Mouse (Mus musculus): Measurements from ENCODE around the gene Dpy19l3. TPM values are rescaled to one million over a fixed set of nuclear protein-coding genes. Genes with fewer than 3 reads are reported as not detected.

Gene Dpy19l3
- 15.9 and 17.9 TPM in 2 replicates for polyA plus RNA-seq (2014; fragmentation: Nextera tagmentation; extraction: Ambion mirVana)

DNA sequence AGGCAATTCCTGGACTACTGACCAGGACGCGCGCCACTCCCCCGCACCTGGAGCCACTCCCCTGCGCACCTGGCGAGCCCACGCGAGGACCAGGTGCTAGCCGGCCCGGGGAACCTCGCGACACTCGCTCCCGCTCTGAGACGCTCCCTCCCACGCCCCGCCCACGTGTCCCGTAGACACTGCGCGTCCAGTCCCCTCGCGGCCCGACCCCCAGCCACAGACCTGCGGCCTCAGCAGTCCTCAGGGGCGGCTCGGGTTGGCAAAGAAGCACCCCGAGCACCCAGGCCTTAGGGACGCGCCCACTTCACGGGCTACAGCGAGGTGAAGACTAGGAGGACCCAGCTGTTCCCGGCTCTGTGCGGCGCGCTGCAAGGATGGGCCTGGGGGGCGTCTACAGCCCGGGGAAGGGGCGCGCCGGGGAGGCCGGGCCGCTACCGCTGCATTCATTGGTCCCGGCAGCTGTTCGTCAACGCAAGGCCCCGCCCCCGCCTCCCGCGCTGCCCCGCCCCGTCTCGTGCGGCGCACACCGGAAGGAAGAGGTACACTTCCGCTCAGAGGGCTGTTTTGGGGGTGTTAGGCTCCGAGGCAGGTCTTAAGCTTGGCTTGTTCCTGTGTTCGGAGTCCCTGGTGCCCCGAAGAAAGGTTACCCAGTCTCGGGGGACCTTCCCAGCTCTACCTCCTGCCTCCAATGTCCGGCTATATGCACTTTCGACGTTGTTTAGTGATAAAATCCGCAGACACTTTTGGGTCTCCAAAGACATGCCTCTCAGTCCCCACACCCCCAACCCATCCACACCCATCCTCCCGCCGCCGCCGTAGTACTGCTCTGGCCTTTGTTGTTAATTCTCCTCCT is at the start of gene Dpy19l3:
Dpy19l3 (minus strand) TSS at position 422 of the 853 bp plus-strand sequence.
- H3K36me3 ChIP-seq (ENCODE audit: control insufficient read depth, insufficient read depth, low read length): no peaks in the 10 kb centered on the region; the same call in 1 of the 2 replicates
- peaks cover 2% of the 10 kb centered on the region; the same call in 1 of the 2 replicates for H3K4me1 ChIP-seq (ENCODE audit: control insufficient read depth, insufficient read depth, low read length)
- H3K9ac ChIP-seq (ENCODE audit: low read depth, low read length): peak within 1 kb of the TSS; percentile 83
- H3K27me3 ChIP-seq (ENCODE audit: control insufficient read depth, insufficient read depth, low read length): no peaks in the 10 kb centered on the region
- WGBS (ENCODE audit: insufficient replicate concordance): under 1% methylated on average over 70 of the region's 70 CpGs
- peak; percentile 93 for ATAC-seq (replicated peaks; ENCODE audit: insufficient number of reproducible peaks, low FRiP score, low TSS enrichment)
- H3K4me2 ChIP-seq: peak within 1 kb of the TSS; percentile 98
- H3K4me3 ChIP-seq (ENCODE audit: low read depth, low read length): peak within 1 kb of the TSS; percentile 90
- peak within 1 kb of the TSS; percentile 29; the same call in 1 of the 2 replicates for H3K27ac ChIP-seq (ENCODE audit: low read depth, low read length)
- no peaks in the 10 kb centered on the region for H3K9me3 ChIP-seq (replicated peaks; ENCODE audit: control insufficient read depth, low read length)

DNA sequence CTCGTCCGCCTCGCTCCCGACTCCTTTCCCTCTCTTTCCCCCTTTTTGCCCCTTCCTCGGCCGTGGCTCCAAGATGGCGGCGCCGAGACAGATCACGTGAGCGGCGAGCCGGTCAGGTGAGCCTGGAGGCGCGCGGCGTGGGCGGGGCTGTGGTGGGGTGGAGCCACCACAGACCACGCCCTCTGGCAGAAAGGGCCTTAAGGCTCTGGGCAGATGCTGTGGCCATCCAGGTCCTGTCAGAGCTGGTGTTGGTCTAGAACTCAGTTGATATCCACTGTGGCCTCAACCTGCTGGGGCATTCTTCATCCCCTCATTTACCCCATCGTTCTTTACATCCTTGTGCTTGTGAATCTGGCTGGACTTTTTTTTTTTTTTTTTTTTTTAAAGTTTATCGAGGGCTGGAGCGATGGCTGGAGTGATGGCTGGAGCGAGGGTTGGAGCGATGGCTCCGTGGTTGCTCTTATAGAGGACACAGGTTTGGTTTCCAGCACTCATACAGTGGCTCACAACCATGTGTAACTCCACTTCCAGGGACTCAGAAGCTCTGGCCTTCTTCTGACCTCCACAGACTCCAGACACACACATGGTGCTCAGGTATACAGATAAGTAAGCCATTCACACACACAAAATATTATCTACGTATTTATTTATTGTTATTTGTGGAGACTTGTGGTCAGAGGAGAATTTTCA is 48.8 kb upstream of the Dpy19l3 start, which contains the start of gene Zfp507:
Zfp507 (minus strand) TSS at position 98 of the 690 bp plus-strand sequence.
- 19% methylated on average over 26 of the region's 26 CpGs for WGBS (ENCODE audit: insufficient replicate concordance)
- H3K9me3 ChIP-seq (replicated peaks; ENCODE audit: control insufficient read depth, low read length): no peaks in the 10 kb centered on the region
- ATAC-seq (replicated peaks; ENCODE audit: insufficient number of reproducible peaks, low FRiP score, low TSS enrichment): peak; percentile 93

DNA sequence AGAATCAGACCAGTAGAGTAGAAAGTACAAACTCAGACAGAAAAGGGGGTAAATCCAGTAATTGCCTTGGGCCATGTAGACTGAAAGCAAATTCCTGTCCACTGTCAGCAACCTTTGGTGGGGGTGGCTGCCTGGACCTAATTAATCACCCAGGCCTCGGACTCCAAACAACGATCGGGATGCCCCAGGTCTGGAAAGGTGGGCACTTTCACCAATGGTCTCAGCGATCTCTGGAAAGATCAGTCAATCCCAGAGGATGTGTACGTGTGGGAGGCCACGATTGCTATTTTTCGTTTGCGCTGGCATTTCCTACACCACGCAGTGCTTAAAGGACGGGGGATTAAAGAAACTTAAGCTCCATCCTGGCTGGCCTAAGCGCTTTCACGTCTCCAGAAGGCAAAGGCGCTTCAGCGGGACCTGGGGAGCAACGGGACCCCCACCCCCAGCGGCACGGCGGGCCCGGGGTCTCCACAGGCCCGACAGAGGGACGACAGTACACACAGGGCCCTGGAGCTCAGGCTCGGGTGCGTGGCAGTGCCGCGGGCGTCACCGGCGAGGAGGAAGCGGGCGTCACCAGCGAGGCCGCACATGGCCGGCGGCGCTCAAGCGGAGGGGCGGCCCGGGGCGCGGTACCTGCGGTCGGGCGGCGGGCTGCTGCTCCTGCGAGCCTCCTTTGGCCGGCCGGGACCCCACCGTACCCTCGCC is 48.1 kb upstream of the Dpy19l3 start:
- Histone ChIP-seq H3K36me3 (ENCODE audit: control insufficient read depth, insufficient read depth, low read length) (peaks cover 13% of the 10 kb centered on the region), H3K27ac (ENCODE audit: low read depth, low read length) (peak overlapping the region; percentile 84), H3K27me3 (ENCODE audit: control insufficient read depth, insufficient read depth, low read length) (no peaks in the 10 kb centered on the region), H3K4me3 (ENCODE audit: low read depth, low read length) (peak overlapping the region; percentile 95), H3K4me2 (peak overlapping the region; percentile 80), H3K9me3 (replicated peaks; ENCODE audit: control insufficient read depth, low read length) (no peaks in the 10 kb centered on the region), H3K9ac (ENCODE audit: low read depth, low read length) (peak overlapping the region; percentile 99), H3K4me1 (ENCODE audit: control insufficient read depth, insufficient read depth, low read length) (peaks cover 4% of the 10 kb centered on the region; the same call in 1 of the 2 replicates)
- ATAC-seq (replicated peaks; ENCODE audit: insufficient number of reproducible peaks, low FRiP score, low TSS enrichment): peak; percentile 75
- under 1% methylated on average over 42 of the region's 49 CpGs for WGBS (ENCODE audit: insufficient replicate concordance)

More for the DNA sequence above, 48.8 kb upstream of the Dpy19l3 start, which contains the start of gene Zfp507:
- Histone ChIP-seq H3K27me3 (ENCODE audit: control insufficient read depth, insufficient read depth, low read length) (no peaks in the 10 kb centered on the region), H3K27ac (ENCODE audit: low read depth, low read length) (peak within 1 kb of the TSS; percentile 84), H3K36me3 (ENCODE audit: control insufficient read depth, insufficient read depth, low read length) (peaks cover 13% of the 10 kb centered on the region), H3K4me1 (ENCODE audit: control insufficient read depth, insufficient read depth, low read length) (peaks cover 4% of the 10 kb centered on the region; the same call in 1 of the 2 replicates), H3K4me3 (ENCODE audit: low read depth, low read length) (peak within 1 kb of the TSS; percentile 95), H3K9ac (ENCODE audit: low read depth, low read length) (peak within 1 kb of the TSS; percentile 99), H3K4me2 (peak within 1 kb of the TSS; percentile 80)

DNA sequence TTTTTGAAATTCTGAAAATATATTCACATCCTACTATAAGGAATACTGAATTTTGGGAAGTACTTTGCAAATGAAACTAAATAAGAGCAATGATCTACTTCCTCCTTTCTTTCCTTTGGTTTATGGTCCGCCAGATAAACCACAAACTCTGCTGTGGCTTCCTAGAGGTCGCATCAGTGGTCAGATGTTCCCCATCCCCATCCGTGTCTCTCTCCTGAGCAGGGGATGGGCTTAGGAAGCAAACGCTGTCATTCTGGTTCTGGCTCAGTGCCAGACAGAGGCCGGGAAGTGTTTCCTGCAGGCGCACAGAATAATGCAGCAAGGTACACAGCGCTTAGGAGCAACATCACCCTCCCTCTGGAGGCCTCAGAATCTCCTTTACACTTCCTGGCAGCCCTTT is 41.9 kb upstream of the Dpy19l3 start:
- no peak overlapping the region for H3K9ac ChIP-seq (ENCODE audit: low read depth, low read length)
- ATAC-seq (replicated peaks; ENCODE audit: insufficient number of reproducible peaks, low FRiP score, low TSS enrichment): 0 out of 2 replicates have a peak, but pooled peaks have one; percentile 29
- no peak overlapping the region for H3K4me2 ChIP-seq
- peaks cover 44% of the 10 kb centered on the region for H3K36me3 ChIP-seq (ENCODE audit: control insufficient read depth, insufficient read depth, low read length)
- no peaks in the 10 kb centered on the region for H3K27me3 ChIP-seq (ENCODE audit: control insufficient read depth, insufficient read depth, low read length)
- no peak overlapping the region for H3K27ac ChIP-seq (ENCODE audit: low read depth, low read length)
- peaks cover 5% of the 10 kb centered on the region; the same call in 1 of the 2 replicates for H3K4me1 ChIP-seq (ENCODE audit: control insufficient read depth, insufficient read depth, low read length)
- H3K4me3 ChIP-seq (ENCODE audit: low read depth, low read length): no peak overlapping the region
- no peaks in the 10 kb centered on the region for H3K9me3 ChIP-seq (replicated peaks; ENCODE audit: control insufficient read depth, low read length)
- WGBS (ENCODE audit: insufficient replicate concordance): 55% methylated on average over 7 of the region's 7 CpGs

DNA sequence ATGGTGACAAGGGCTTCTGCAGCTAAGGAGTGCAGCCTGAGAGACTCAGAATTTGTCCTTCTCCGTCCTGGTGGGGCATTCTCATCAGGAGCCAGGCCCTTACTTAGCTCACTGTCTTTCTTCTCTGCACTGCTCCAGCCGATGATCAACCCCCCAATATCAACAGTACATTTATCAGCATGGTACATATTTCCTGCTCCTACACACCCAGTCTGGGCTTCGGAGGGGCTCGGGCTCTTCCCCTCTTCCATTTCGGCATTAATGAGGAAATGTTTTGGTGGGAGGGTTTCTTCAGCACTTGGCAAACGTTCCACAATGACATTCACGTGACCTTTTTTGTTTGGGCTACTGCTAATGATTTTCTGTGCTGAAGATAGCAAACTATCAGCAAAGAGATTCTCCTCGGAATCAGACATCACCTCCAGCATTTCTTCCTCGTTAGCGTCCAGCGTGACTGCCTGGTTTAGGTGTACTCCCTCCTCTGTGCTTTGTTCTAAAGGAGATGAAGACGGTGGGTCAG is 40.0 kb upstream of the Dpy19l3 start:
- WGBS (ENCODE audit: insufficient replicate concordance): 63% methylated on average over 12 of the region's 12 CpGs
- Histone ChIP-seq H3K9me3 (replicated peaks; ENCODE audit: control insufficient read depth, low read length) (no peaks in the 10 kb centered on the region), H3K4me3 (ENCODE audit: low read depth, low read length) (no peak overlapping the region), H3K9ac (ENCODE audit: low read depth, low read length) (no peak overlapping the region), H3K27me3 (ENCODE audit: control insufficient read depth, insufficient read depth, low read length) (no peaks in the 10 kb centered on the region), H3K4me2 (no peak overlapping the region), H3K27ac (ENCODE audit: low read depth, low read length) (no peak overlapping the region), H3K4me1 (ENCODE audit: control insufficient read depth, insufficient read depth, low read length) (peaks cover 4% of the 10 kb centered on the region; the same call in 1 of the 2 replicates), H3K36me3 (ENCODE audit: control insufficient read depth, insufficient read depth, low read length) (peaks cover 36% of the 10 kb centered on the region)
- no peak for ATAC-seq (replicated peaks; ENCODE audit: insufficient number of reproducible peaks, low FRiP score, low TSS enrichment)

DNA sequence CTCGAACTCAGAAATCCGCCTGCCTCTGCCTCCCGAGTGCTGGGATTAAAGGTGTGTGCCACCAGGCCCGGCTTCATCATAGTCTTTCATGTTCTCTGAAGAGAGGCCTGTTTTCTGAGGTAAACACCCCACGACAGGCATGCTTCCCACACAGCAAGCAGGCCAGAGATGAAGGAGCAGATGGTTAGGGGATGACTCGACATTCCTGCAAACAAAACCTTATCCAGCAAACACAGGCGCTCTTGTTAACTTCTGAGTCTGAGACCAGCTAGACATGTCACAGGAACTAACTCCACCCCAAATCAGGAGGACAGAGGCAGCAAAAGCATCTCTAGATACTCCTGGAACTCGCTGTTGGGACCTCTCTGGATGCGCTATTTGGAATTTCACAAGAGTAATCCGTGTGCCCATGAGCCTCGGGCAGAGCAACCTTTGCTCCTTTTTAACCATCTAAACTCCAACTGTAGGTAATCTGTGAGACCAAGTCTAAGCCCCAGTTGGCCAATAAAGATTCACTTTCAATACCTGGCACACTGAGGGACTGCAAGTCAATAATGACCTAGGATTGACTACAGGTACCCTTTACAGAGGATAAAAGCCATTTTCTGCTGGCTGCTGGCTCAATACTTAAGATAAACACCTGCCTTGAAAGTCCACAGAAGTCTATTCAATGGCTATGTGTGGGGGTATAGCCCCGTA is 38.0 kb upstream of the Dpy19l3 start:
- Histone ChIP-seq H3K27ac (ENCODE audit: low read depth, low read length) (no peak overlapping the region), H3K36me3 (ENCODE audit: control insufficient read depth, insufficient read depth, low read length) (peaks cover 37% of the 10 kb centered on the region), H3K9ac (ENCODE audit: low read depth, low read length) (no peak overlapping the region), H3K9me3 (replicated peaks; ENCODE audit: control insufficient read depth, low read length) (no peaks in the 10 kb centered on the region), H3K4me3 (ENCODE audit: low read depth, low read length) (no peak overlapping the region), H3K27me3 (ENCODE audit: control insufficient read depth, insufficient read depth, low read length) (no peaks in the 10 kb centered on the region), H3K4me2 (no peak overlapping the region), H3K4me1 (ENCODE audit: control insufficient read depth, insufficient read depth, low read length) (peaks cover 4% of the 10 kb centered on the region; the same call in 1 of the 2 replicates)
- peak; percentile 62; the same call in 1 of the 2 replicates for ATAC-seq (replicated peaks; ENCODE audit: insufficient number of reproducible peaks, low FRiP score, low TSS enrichment)
- WGBS (ENCODE audit: insufficient replicate concordance): 73% methylated on average over 12 of the region's 12 CpGs

DNA sequence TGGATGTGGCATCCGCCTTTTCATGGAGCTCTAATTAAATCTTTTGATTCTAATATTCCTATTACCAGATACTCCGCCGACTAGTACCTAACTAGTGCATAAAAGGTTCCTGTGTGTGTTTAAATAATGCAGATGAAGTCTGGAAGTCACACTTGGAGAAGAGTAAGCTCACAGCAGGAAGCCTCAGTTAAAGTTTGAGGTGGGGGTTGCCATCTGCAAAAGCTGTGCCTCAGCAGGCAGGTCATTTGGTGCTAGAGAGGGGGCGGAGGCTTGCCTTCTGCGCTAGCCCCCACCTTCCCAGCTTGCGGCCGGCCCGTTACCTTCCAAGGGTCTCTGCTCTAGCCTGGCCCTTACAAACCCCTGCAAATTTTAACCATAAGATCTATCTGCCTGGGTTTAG is 36.7 kb upstream of the Dpy19l3 start:
- H3K27ac ChIP-seq (ENCODE audit: low read depth, low read length): no peak overlapping the region
- H3K27me3 ChIP-seq (ENCODE audit: control insufficient read depth, insufficient read depth, low read length): no peaks in the 10 kb centered on the region
- H3K9me3 ChIP-seq (replicated peaks; ENCODE audit: control insufficient read depth, low read length): no peaks in the 10 kb centered on the region
- no peak for ATAC-seq (replicated peaks; ENCODE audit: insufficient number of reproducible peaks, low FRiP score, low TSS enrichment)
- H3K9ac ChIP-seq (ENCODE audit: low read depth, low read length): no peak overlapping the region
- peaks cover 44% of the 10 kb centered on the region for H3K36me3 ChIP-seq (ENCODE audit: control insufficient read depth, insufficient read depth, low read length)
- no peak overlapping the region for H3K4me3 ChIP-seq (ENCODE audit: low read depth, low read length)
- 73% methylated on average over 8 of the region's 8 CpGs for WGBS (ENCODE audit: insufficient replicate concordance)
- H3K4me2 ChIP-seq: no peak overlapping the region
- H3K4me1 ChIP-seq (ENCODE audit: control insufficient read depth, insufficient read depth, low read length): no peaks in the 10 kb centered on the region

Data from heart, embryonic 11.5 days (tissue).